Mouse (Mus musculus) kidney, adult 11 months (tissue): ENCODE data around the gene Hoxa6.

Experiments used
- DNase-seq: peaks from one replicate; pipeline ENCODE4 v3.0.0; 2022

Hoxa6 gene

DNA sequence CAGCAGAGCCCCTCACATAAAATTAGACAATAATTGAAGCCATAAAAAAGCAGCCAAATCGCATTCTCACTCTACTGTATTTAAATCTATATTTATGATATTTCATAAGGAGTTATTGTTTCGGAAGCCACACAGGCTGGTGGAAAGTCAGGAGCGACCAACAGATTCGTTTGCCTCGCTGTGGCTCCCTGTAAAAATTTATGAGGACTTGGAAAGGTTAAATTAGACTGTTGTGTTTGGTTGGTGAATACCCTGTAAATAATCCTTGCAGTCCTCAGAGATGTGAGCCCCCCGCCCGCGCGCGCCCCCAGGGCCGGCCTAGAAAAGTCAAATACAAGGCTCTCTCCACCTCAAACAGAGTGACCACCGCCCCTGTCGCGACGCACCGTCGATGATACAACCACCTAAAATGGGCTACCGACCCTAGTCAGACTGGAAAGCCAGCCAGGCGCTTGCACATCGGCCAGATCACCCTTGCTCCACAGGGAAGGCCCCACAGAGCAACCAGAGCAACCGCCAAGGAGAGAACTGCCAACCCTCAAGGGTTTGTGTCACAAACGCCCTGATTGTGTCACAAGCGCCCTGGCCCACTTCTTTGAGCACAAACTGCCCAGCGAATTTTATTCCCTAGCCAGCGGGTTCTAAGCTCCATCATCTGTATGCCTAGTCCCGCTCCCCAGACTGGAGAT lies 18.2 kb upstream of the Hoxa6 start:
- DNase-seq, result peak; percentile 48

DNA sequence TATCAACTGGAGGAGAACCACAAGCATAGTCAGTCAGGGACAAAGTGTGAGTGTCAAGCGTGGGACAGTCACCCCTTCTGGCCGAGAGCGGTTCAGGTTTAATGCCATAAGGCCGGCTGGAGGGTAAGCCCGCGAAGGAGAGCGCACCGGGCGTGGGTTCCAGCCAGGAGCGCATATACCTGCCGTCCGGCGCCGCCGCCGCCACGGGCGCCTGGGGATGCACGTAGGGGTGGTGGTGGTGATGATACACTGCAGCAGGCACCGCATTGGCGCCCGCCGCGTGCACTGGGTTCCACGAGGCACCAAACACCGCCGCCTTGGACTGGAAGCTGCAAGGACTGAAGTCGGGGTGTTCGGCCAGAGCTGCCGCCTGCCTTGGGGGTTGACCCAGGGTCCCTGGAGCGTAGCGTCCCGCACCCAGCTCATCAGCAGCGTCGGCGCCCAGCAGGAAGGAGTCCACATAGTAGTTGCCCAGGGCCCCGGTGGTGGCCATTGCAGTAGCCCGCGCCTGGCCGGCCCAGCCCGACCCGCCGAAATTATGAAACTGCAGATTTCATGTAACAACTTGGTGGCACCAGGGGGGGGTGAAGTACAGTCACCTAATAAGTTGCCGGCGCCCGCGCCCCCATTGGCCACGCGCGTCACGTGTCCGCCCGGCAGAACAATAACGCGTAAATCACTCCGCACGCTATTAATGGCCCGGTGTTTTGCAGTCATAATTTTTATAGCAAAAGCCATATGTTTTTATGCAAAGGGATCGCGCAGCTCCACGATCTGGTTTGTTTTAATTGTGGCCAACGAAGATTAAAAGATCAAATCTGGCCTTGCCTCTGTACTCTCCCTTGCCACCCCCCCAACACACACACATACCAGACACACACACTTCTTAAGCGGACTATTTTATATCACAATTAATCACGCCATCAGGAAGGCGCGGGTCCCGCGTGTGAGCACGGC lies 17.4 kb upstream of the Hoxa6 start:
- DNase-seq, result peak; percentile 91

DNA sequence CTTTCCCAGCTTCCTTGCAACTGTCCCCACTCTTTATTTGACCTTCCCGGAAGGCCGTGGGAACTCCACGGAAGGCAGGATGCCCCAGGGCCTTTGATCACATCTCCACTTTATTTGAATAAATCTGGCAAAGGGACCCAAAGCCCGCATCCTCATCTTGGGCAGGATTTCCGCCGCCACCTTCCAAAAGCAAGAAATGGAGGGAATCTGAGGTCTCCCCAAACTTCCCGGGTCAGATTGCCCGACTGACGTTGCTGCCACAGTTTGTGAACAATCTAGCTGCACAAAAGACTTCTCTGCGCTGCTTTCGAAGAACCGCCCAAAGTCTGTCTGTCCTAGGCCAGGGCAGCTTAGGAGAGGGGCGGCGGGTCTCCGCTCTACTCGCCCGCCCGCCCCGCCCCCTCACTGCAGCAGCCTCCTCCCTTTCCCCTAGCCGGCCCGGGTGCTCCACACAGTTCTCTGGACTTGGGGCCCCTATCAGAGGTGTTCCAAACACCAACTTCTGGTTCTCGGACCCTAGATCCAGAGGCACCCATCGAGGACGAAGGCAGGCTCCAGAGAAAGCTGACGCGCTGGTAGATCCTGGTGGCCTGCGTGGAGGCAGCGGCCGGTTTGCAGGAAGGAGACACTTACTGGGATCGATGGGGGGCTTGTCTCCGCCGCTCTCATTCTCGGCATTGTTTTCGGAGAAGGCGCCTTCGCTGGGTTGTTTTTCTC lies 16.5 kb upstream of the Hoxa6 start:
- peak; percentile 38 for DNase-seq

DNA sequence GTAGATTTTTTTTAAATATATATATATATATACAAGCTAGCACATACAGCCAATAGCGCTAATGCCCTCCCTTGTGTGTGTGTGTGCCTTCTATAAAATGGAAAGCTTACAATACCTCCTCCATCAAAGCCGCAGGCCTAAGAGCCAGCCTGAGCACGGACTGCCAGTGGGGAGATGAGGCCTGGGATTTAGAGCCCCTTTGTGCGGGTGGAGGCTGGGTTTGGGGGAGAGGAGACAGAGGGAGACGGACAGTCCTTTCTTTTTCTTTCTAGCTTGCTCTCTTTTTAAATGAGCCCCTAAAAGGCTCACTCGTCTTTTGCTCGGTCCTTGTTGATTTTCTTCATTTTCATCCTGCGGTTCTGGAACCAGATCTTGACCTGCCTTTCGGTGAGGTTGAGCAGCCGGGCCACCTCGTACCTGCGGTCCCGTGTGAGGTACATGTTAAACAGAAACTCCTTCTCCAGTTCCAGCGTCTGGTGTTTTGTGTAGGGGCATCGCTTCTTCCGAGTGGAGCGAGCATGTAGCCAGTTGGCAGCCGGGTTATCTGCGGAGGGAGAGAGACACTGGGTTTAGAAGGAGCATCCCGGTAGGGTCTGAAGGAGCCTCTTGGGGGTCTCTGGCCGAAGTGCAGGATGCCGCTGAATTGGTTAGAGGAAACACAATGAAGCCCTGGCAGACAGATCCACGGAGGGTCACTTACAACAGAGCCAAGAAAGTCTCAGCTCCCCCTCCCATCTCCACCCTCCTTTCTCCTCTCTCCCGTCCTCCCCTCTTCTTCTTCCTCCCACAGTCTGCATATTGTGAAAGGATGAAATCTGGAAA lies 15.6 kb upstream of the Hoxa6 start:
- peak; percentile 33 for DNase-seq

DNA sequence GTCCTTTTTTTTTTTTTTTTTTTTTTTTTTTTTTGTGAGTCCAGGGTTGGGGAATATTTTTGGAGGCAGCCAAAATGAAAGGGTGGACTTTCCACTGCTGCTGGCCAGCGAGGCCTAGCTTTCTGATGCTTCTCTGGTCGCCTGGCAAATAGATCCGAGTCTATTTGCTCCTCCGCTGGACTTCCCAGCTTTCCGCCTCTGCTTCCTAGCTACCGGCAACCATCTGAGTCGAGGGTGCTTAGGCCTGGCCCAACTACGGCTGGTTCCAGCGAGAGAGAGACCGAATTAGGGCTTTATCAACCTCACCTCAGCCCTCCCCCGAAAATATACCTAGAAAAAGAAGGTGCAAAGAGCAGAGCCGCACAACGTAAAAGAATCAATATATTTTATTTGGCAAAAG lies 14.2 kb upstream of the Hoxa6 start:
- no peak for DNase-seq

DNA sequence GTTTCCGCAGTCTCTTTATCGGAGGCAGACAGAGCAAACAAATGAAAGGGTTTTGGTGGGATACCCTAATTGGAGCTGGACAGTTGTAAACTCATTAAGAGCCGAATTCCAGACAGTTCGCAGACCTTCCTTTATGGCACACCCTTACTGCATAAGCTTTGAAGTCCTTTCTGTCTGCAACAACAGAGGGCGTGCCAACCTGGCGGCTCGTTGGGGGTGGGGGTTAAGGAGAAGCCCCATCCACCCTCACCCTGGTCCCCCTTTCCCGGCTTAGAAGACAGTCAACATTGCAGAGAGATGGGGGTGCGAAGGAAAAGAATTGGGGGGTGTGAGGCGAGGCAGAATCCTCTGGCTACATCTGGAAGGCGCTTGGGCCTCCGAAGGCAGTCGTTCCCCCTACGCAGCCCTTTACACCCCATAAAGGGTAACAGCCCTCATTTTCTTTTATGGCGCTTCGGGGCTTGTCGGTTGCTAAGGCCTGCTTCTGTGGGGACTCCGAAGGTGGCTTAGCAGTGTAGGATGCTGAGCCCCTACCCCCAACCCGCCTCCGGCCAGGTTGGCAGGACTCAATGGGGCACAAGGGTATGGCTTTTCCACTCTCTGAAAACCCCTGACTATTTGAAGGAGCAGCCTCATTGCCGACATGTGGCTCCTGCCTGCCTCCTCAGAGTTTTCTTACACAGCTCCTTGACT lies 13.6 kb upstream of the Hoxa6 start:
- DNase-seq, result no peak

DNA sequence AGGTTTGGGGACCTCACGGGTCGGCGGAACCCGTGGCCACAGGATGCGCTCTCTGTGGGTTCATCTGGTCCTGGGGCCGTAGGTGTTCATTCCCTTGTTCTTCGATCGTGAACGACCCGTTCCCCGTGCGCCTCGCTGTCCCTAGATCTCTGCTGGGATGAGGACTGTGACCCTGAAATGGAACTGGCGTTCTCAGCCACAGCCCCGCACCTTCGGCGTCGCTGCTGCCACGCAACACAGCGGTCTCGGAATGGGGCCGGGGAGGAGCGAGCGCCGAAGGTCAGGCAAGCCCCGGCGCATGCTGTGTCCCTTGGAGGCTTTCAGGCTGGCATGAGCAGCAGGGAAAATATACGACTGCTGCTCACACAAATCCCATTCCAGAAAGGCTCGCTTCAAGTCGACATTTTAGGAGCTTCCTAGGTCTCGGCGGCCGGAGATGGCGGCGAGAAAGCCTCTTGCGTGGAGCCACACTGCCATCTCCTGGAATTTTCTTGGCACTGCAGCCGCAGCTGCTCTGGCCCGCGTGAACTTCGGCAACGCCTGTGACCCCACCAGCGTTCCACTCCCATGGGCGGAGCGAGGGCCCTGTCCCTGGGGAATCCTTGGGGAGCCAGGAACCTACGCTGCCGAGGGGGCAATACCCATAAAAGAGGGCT lies 12.9 kb upstream of the Hoxa6 start, which contains the start of gene Hoxa7:
Gene Hoxa7, minus strand, starts transcription at position 518 of the 656 bp plus-strand sequence.
- peak; percentile 94 for DNase-seq

DNA sequence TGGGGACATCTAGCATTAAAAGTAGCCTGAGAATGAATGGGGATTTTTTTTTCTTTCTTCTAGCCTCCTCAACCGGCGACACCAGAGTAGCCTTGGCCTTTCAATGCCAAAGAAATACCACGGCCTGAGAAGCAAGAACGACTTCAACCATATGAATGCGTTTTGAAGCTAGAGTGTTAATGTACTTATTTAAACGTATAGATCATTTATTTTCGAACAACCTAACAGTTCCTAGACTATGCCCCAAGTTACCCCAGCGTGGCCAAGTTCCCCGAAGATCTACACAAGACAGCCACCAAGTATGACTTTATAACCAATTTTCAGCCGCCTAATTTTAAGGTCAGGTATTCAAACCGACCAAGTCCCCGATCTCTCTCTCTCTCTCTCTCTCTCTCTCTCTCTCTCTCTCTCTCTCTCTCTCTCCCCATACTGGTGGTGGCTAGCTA lies 12.4 kb upstream of the Hoxa6 start:
- peak; percentile 20 for DNase-seq

DNA sequence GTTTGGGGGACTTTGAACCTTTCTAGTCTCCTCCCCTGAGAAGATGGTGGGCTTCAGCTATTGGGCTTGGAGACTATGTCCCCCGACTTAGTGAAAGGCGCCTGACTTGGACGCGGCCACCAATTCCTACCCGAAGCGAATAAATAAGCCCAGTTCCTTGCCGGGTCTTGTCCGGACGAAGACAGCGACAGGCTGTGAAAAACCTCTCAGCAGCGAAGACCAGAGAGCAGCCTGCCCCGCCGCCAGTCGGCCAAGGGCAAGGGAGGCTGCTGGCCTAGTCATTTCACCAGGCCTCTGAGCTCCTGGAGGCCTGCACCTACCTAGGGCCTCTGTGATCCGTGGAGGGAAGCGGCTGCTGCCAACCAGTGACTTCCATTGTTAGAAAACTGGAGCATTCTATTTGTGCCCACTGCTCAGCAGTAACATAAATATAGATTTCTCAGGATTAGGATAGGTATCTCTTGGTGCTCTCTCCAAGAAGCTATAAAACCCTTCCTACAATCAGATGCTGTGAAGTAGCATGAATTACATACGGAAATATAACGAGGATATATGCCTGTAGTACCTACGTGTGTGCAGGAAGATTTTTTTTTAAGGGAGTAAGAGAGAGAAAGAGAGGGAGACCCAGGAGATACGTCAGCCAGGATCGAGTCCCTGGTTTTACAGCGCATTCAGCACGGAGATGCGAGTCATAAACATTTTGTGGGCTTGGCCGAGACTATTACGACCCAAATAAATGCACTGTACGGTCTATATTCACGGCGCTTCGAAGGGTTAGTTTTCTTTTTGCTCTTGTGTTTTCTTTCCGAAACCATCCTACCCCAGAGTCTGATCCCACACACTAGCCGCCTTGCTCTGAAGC lies 11.7 kb upstream of the Hoxa6 start:
- DNase-seq, result peak; percentile 69

DNA sequence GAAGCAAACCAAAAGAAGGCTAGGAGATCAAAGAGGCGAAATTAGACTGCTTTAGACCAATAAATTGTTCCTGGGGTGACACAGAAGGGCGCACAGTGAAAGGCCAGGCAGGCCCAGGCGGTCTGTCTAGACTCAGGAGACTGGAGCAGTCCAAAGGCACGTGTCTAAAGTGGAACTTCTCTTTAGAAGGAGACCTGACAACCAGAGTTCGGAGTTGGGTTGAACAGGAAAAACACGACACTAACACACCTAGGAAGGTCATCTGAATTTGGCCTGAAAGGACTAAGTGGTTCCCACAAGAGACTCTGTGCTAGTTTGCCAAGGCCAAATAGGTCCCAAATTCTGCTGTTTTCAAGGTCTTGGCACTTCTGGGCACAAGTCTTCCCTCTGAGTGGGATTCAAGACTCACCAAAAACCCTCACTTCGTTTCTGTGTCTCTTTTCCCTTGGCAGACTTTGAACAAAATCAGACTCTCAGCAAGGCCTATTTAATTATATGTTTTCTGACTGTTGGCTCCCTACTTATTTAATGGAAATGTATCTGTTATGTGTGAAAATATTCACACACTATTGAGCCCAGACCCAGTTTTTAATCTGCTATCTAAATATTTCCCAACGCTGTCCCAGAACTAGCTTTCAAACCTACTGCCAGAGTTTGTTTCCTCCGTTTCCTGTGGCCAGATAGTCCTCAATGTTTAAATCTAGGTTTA lies 10.9 kb upstream of the Hoxa6 start:
- peak; percentile 34 for DNase-seq

DNA sequence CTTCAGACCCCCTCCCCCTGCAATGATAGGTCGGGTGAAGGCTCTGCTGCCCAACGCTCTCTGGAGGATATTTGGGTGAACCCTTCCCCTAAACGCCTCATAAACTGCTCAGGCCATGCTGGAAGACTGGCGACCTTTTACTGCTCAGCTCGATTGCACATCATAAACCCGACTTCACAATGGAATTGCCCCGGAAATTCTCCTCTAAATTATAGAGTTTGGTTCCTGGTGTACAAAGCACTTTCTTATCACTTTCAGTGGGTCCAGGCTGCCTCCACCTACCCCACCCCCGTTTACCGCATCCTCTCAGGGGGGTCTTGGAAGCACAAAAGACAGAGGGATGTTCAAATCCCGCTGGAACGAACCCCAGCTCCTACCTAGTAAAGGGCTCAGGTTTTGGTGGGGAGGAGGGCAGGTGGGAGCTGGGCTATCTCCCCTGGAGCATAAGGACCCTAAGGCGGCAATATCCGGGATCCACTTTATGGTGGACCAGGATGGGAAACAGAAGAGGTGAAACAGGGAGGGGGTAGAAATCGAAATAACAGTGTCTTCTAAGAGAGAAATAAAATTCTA lies 10.2 kb upstream of the Hoxa6 start:
- DNase-seq, result peak; percentile 48

DNA sequence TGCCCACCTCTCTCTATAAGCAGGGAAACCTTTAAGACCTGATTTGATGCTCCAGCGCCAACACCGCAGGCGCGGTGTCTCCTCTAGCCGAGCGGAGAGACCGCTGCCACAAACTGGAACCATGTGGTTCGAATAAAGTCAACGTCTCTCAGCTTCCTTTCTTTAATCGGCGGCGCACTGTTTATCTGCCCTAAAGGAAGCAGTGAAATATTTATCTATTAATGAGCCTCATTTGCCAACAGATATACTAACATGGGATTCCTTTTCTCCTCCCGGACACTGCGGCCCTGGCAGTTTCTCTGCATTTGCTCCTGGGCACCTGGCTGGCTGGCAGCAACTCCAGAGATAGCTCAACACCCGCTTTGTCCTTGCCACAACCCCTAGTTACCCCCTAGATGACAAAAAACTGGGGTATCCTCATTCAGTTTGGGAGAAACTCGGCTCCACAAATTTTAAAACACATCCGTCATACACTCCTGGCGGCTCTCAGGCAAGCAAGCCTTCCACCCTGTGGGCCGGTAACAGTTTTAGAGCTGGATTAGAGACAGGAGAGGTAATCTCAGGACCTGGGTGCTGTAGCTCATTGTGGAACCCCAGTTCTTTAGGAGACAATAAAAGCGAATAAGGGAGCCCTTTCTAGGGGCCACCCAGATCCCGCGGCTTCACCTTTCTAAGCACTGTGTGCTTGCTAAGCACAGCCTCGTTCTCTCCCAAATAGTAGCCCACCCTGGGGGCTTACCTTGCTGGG lies 9.5 kb upstream of the Hoxa6 start:
- peak; percentile 35 for DNase-seq

DNA sequence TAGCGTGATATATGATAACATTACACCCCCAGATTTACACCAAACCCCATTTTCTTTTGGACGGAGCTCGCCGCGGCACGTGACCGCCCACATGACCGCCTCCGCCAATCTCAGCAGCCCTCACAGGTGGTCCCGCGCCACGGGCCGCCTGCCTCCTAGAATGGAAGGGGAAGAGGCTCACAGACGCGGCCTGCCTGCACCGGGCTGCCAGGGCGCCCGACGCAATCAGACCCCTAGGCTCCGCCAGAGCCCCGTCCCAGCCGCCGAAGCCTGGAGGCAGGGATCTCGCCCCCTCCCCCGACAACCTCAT lies 8.9 kb upstream of the Hoxa6 start:
- peak; percentile 93 for DNase-seq

DNA sequence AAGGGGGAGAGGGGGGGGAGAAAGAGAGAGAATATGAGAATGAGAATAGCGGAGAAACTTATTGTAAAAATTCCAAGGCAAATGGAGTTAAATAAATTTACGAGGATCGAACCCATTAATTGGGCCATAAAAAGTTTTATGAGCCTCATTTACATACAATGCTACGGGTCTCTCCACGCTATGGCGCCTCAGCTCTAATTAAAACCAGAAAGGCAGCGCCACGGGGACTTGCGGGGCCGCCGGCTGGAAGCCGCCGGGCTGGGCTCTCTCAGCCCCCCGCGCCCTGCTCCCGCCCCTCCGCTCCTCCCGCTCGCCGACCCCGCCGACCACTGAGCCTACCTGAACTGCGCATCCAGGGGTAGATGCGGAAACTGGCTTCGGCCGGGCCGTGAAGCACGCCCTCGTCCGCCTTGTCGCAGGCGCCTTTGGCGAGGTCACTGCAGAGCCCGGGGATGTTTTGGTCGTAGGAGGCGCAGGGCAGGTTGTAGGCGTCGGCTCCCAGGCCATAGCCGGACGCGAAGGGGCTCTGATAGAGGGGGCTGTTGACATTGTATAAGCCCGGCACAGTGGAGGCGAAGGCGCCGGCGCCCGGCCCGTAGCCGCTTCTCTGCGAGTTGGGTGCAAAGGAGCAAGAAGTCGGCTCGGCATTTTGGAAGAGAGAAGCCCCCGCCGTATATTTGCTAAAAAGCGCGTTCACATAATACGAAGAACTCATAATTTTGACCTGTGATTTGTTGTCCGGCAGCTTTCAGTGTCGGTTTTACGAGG lies 8.4 kb upstream of the Hoxa6 start:
- DNase-seq, result no peak

DNA sequence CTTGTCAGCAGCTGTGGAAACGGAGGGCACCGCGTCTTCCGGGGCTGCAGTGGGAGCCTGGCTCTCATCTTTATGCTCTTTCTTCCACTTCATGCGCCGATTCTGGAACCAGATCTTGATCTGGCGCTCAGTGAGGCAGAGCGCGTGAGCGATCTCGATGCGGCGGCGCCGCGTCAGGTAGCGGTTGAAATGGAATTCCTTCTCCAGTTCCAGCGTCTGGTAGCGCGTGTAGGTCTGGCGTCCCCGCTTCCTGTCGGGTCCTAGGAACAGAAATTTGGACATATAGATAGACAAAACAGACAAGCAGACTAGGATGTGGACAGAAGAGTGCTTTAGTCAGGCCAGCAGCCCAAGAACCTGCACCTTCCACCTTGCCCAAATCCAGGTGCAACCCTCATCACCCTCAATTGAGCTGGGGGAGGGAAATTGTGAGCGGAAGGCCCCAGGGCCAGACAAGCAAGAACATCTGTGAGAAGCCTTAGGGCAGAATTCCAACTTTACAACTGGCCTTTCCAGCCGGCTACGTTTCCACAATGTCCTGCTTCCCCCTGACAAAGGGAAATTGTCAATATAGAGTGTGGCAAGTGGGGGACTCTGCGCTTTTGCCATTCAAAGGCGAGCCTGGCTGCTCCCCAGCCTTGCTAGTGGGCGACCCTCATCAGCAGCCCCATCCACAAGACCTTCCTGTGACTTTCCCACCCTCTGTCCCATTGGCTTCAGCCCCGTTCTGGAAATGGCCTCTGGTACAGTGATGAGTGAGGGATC lies 7.4 kb upstream of the Hoxa6 start:
- DNase-seq, result peak; percentile 42

DNA sequence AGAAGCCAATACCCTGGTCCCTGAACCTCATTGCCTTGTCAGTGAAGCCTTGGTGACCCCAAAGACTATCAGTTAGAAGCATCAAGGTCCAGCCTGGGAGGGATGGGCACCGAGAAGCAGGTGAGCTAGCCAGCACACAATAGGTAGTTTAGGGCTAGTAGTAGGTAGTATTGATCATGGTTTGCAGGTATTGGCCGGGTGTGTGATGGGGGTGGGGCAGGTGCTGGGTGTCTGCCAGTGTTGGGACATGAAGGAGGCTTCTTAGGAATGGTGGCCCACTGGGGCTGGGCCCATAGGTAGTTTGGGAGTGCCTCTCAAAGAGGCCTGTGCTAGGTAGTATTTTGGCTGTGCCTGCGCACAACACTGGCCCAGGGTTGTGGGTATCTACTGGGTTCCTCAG lies 6.5 kb upstream of the Hoxa6 start:
- DNase-seq, result peak; percentile 28

DNA sequence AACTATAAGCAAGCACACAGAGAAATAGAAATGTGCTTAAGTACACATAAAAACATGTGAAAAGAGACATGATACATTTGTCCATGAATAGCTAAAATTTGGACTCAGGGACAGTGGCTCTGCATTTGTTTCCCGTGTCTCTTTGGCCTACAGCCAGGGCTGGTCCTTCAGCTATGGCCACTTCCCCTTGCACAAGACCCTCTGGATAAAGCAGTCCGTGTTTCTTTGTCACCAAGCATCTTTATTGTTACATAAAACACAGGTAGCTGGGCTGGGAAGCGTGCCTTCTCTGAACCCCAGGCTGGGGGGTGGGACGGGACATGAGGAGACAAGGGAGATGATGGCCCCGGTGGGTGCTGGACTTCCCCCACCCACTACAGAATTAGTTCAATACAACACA lies 5.7 kb upstream of the Hoxa6 start:
- DNase-seq, result peak; percentile 23
